Mouse (Mus musculus) ES-Bruce4 (cell line): ENCODE results near the gene Klf9. TPM values are rescaled to one million over a fixed set of nuclear protein-coding genes. Genes with fewer than 3 reads are reported as not detected.

Experiments
- H3K27ac ChIP-seq: 2 replicates; pipeline ENCODE4 v1.5.1; 2012; ENCODE audit warnings: low read length, inconsistent platforms; ENCODE audit not compliant: insufficient read depth
- H3K27me3 ChIP-seq: 2 replicates; pipeline ENCODE4 v1.6.1; 2012; ENCODE audit warnings: mild to moderate bottlenecking, low read length, inconsistent platforms; ENCODE audit not compliant: control insufficient read depth, poor library complexity, insufficient read depth, severe bottlenecking
- H3K36me3 ChIP-seq: 2 replicates; pipeline ENCODE4 v1.6.1; 2012; ENCODE audit warnings: inconsistent platforms, mild to moderate bottlenecking, low read length, moderate library complexity; ENCODE audit not compliant: control insufficient read depth, poor library complexity, insufficient read depth, severe bottlenecking
- H3K4me1 ChIP-seq: one replicate; pipeline ENCODE4 v1.8.1; 2011; ENCODE audit warnings: low read length; ENCODE audit not compliant: control insufficient read depth, insufficient read depth
- H3K4me3 ChIP-seq: 2 replicates; pipeline ENCODE4 v1.5.1; 2011; ENCODE audit warnings: low read depth, mild to moderate bottlenecking, low read length
- H3K9ac ChIP-seq: 2 replicates; pipeline ENCODE4 v1.6.1; 2012; ENCODE audit warnings: low read depth, mild to moderate bottlenecking, inconsistent platforms; ENCODE audit not compliant: poor library complexity, severe bottlenecking
- H3K9me3 ChIP-seq: replicated peaks from 2 replicates; pipeline ENCODE4 v1.6.1; 2012; ENCODE audit warnings: mild to moderate bottlenecking, low read length, inconsistent platforms; ENCODE audit not compliant: control insufficient read depth, poor library complexity, insufficient read depth, severe bottlenecking
- CTCF ChIP-seq: IDR thresholded peaks from one replicate; pipeline ENCODE4 v1.8.1; 2011; ENCODE audit warnings: low read depth, low read length
- EP300 ChIP-seq: IDR thresholded peaks from 2 replicates; pipeline ENCODE4 v1.6.1; 2011; ENCODE audit warnings: low read depth, low read length; ENCODE audit not compliant: insufficient read depth
- POLR2A ChIP-seq: IDR thresholded peaks from one replicate; pipeline ENCODE4 v1.8.1; 2011; ENCODE audit warnings: low read length; ENCODE audit not compliant: insufficient read depth
- polyA plus RNA-seq: library from polyadenylated mRNA; stranded (reverse); fragments of >200 nt; gene quantifications from 2 replicates; pipeline ENCODE4 v1.2.4, GENCODE M21; 2011; ENCODE audit warnings: low read depth; ENCODE audit not compliant: missing spikeins, insufficient read depth, insufficient read length

Klf9 gene
- polyA plus RNA-seq, 1 experiment = 77.1 TPM

- H3K27ac ChIP-seq = no peak overlapping the region
- H3K27me3 ChIP-seq = no peaks in the 10 kb centered on the region
- TF ChIP-seq EP300 (no peak), POLR2A (no peak), CTCF (no peak)
- H3K4me3 ChIP-seq = no peak overlapping the region
- H3K4me1 ChIP-seq = no peaks in the 10 kb centered on the region
- H3K9ac ChIP-seq = no peak overlapping the region
- peaks cover 22% of the 10 kb centered on the region for H3K36me3 ChIP-seq
- no peaks in the 10 kb centered on the region for H3K9me3 ChIP-seq
Measured at GRCm38 (mm10) chr19:23214326-23214725, 73.3 kb downstream of the Klf9 start.

Other genes starting within 250 kb of the Klf9 start
- gene Smc5, start 132.7 kb downstream of the Klf9 start, polyA plus RNA-seq = 132 and 135 TPM in 2 replicates